Mouse (Mus musculus) lung, embryonic 15.5 days (tissue): ENCODE data around the gene Rpl31. TPM values are rescaled to one million over a fixed set of nuclear protein-coding genes. Genes with fewer than 3 reads are reported as not detected.

Experiments
- ATAC-seq: fragments of 200-750 bp; cut with Nextera tagmentation; 2 replicates; pipeline ENCODE4 v1.8.0; 2017; ENCODE audit warnings: moderate number of reproducible peaks, borderline replicate concordance; ENCODE audit not compliant: low FRiP score, low TSS enrichment; ENCODE audit errors: extremely low read depth
- H3K27ac ChIP-seq: fragments of 300-500 bp; sonication (generic); 2 replicates; pipeline ENCODE4 v1.5.1; 2015; ENCODE audit warnings: moderate library complexity, mild to moderate bottlenecking, inconsistent platforms
- H3K27me3 ChIP-seq: fragments of 300-500 bp; sonication (generic); 2 replicates; pipeline ENCODE4 v1.6.1; 2015; ENCODE audit warnings: inconsistent platforms
- H3K36me3 ChIP-seq: fragments of 300-500 bp; sonication (generic); 2 replicates; pipeline ENCODE4 v1.6.1; 2015; ENCODE audit warnings: inconsistent platforms
- H3K4me1 ChIP-seq: fragments of 300-500 bp; sonication (generic); 2 replicates; pipeline ENCODE4 v1.6.1; 2015; ENCODE audit warnings: inconsistent platforms
- H3K4me2 ChIP-seq: fragments of 300-500 bp; sonication (generic); 2 replicates; pipeline ENCODE4 v1.6.1; 2015; ENCODE audit warnings: inconsistent platforms, mild to moderate bottlenecking, moderate library complexity
- H3K4me3 ChIP-seq: fragments of 300-500 bp; sonication (generic); 2 replicates; pipeline ENCODE4 v1.5.1; 2015; ENCODE audit warnings: mild to moderate bottlenecking, inconsistent platforms
- H3K9ac ChIP-seq: fragments of 300-500 bp; sonication (generic); 2 replicates; pipeline ENCODE4 v1.6.1; 2015; ENCODE audit warnings: inconsistent platforms
- H3K9me3 ChIP-seq: fragments of 300-500 bp; sonication (generic); 2 replicates; pipeline ENCODE4 v1.6.1; 2016; ENCODE audit warnings: inconsistent platforms
- WGBS: fragments of 180-500 bp; shearing (Covaris S2); methylation state at CpG from one replicate; pipeline ENCODE4 v1.1.7; 2015; 5-methylcytosine and 5-hydroxymethylcytosine counted together
- polyA plus RNA-seq: library from polyadenylated mRNA; unstranded; fragments of >200 nt; fragmentation: Nextera tagmentation; extraction: Ambion mirVana; gene quantifications from 2 replicates; pipeline ENCODE4 v1.2.1, GENCODE M21; 2015

Rpl31 gene
- polyA plus RNA-seq, 1 experiment from 2014 or later: 454 TPM

DNA sequence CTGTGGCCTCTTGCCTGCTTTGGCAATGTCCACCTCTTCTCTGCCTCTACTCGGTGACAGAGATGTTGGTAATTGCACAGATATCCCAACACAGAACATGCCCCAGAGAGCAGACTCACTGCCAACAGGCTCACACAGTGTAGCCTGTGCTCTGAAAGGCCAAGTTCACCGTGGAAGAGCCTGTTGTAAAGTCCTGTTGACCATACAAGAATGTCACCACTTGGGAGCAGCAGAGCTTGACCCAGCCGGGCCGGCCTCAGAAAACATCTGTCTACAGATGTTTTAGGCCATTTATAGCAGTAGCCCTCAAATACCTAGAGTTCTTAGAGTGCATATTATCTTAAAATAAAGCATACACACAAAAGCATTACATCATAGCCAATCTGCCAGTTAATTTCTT is 39.5 kb downstream of the Rpl31 start:
- Histone ChIP-seq H3K9me3 (no peaks in the 10 kb centered on the region), H3K36me3 (no peaks in the 10 kb centered on the region), H3K9ac (no peak overlapping the region), H3K27me3 (no peaks in the 10 kb centered on the region), H3K27ac (no peak overlapping the region), H3K4me3 (no peak overlapping the region), H3K4me2 (no peak overlapping the region), H3K4me1 (peaks cover 21% of the 10 kb centered on the region)
- ATAC-seq: no peak
- 58% methylated on average over 4 of the region's 4 CpGs for WGBS

DNA sequence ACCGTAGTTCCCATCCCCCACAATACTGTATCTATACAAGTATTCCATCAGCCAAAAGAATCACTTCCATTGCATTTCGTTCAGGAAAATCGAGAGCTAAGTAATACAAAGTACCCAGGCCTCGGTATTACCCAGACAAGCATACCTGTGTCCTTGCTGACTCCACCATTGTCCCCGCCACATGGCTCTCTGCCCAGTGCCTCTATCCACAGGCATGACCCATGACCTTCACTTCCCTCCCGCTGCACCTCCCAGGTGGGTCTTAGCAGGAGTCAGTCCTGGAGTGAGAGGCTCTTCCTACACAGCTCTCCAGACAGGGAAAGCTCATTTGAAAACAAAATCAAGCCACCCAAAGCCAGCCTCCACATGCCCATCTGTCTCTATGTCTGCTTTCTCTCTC is 40.5 kb downstream of the Rpl31 start:
- Histone ChIP-seq H3K27me3 (no peaks in the 10 kb centered on the region), H3K9me3 (no peaks in the 10 kb centered on the region), H3K4me2 (no peak overlapping the region), H3K27ac (0 out of 2 replicates have a peak overlapping the region, but pooled peaks have one; percentile 22), H3K4me1 (peaks cover 21% of the 10 kb centered on the region), H3K4me3 (no peak overlapping the region), H3K36me3 (no peaks in the 10 kb centered on the region), H3K9ac (no peak overlapping the region)
- WGBS: 75% methylated on average over 6 of the region's 6 CpGs
- ATAC-seq: no peak

DNA sequence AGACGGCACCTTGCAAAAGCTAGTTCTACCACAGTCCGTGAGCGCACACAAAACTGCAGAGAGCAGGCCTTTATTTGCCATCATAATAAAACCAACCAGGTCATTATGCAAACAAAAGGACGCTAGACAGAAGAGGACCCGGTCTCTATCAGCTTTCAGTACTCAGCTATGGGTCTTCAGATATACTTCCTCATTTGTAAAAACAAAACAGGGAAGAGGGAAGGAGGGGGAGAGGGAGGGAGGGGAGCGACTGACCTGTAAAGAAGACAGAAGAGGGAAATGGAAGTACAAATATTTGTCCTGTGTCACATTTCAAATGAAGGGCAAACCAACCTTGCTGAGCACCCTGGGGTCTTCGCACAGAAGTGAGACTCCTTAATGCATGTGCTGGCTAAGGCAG is 41.0 kb downstream of the Rpl31 start:
- no peak for ATAC-seq
- Histone ChIP-seq H3K9ac (no peak overlapping the region), H3K36me3 (no peaks in the 10 kb centered on the region), H3K4me3 (no peak overlapping the region), H3K27ac (0 out of 2 replicates have a peak overlapping the region, but pooled peaks have one; percentile 22), H3K9me3 (no peaks in the 10 kb centered on the region), H3K4me1 (peaks cover 21% of the 10 kb centered on the region), H3K4me2 (no peak overlapping the region), H3K27me3 (no peaks in the 10 kb centered on the region)
- 44% methylated on average over 7 of the region's 7 CpGs for WGBS

DNA sequence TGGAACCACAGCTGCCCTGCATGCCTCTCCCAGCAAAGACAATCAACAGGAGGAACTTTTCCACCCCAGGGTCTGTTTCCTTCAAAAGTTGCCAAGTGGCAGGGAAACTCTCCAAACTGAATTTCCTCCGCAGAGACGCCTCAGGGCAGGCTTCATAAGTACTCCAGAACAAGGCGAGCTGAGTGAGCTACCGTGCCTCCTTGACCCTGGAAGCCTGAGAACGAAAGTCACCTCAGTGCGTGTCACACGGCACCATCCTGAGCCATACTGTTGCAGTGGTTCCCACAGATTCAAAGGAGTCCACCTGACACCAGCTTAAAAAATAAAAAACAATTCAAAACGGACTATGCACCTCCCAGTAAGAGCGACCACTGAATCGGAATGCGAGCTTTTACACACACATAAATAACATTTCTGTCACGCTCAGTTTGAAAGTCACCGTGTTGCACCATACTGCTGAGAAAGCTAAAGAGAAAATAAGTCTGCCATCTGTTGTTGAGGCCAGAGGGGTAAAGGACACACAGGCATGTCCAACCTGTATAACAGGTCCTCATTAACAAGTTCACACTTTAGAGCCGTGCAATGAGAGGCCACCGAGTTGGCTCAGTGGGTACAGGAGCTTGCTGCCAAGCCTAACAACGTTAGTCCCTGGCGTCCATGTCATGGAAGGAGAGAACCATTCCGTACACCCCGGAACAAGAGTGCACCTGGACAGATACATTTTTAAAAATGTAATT is 42.6 kb downstream of the Rpl31 start:
- Histone ChIP-seq H3K4me3 (no peak overlapping the region), H3K9me3 (no peaks in the 10 kb centered on the region), H3K27me3 (no peaks in the 10 kb centered on the region), H3K9ac (no peak overlapping the region), H3K4me2 (no peak overlapping the region), H3K27ac (peak overlapping the region; percentile 20; the same call in 1 of the 2 replicates), H3K36me3 (no peaks in the 10 kb centered on the region), H3K4me1 (peaks cover 21% of the 10 kb centered on the region)
- WGBS: 61% methylated on average over 19 of the region's 19 CpGs
- ATAC-seq: no peak

DNA sequence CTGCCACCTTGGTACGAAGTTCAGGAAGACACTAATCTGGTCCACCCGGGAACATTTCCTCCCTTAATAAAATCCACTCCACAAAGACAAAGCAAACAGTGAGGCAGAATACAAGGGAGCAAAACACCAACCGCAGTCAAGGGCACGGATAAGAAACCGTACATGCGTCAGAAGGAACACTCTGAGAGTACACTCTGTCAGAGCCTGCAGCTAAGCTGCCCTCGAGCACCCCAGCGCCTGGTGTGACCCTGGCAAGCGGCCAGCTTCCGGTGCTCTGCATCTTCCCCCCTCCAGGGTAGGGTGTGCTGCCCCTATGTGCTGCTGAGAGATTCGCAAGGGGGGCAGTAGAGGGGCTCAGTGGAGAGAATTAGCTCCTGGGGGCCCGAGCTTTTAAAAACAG is 50.2 kb downstream of the Rpl31 start:
- peak overlapping the region; percentile 7; the same call in 1 of the 2 replicates for H3K4me2 ChIP-seq
- H3K36me3 ChIP-seq: no peaks in the 10 kb centered on the region
- peaks cover 10% of the 10 kb centered on the region; the same call in 1 of the 2 replicates for H3K4me1 ChIP-seq
- peak overlapping the region; percentile 46 for H3K27ac ChIP-seq
- peak; percentile 52 for ATAC-seq
- no peak overlapping the region for H3K9ac ChIP-seq
- no peak overlapping the region for H3K4me3 ChIP-seq
- no peaks in the 10 kb centered on the region for H3K9me3 ChIP-seq
- no peaks in the 10 kb centered on the region for H3K27me3 ChIP-seq
- WGBS: 9% methylated on average over 12 of the region's 12 CpGs

DNA sequence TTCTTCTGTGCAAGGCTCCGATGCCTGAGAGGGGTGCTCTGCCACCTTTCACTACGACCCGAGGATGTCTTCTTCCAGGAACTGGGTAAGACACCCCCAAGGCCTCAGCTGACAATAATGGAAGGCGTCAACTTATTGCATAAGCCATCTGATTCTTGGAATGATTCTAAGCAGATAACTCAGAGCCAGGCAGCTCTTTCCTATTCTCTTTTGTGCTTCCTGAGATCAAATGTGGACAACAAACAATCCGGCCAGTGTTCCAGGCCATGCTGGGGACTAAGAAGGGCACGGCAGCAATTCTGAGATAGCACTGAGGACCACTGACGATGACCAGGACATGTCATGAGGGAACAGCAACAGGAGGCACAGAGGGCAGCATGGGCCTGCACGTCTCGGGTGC is 51.2 kb downstream of the Rpl31 start:
- Histone ChIP-seq H3K36me3 (no peaks in the 10 kb centered on the region), H3K4me3 (no peak overlapping the region), H3K4me2 (no peak overlapping the region), H3K27me3 (no peaks in the 10 kb centered on the region), H3K4me1 (peaks cover 10% of the 10 kb centered on the region; the same call in 1 of the 2 replicates), H3K9ac (no peak overlapping the region), H3K9me3 (no peaks in the 10 kb centered on the region), H3K27ac (no peak overlapping the region)
- 74% methylated on average over 9 of the region's 9 CpGs for WGBS
- no peak for ATAC-seq

DNA sequence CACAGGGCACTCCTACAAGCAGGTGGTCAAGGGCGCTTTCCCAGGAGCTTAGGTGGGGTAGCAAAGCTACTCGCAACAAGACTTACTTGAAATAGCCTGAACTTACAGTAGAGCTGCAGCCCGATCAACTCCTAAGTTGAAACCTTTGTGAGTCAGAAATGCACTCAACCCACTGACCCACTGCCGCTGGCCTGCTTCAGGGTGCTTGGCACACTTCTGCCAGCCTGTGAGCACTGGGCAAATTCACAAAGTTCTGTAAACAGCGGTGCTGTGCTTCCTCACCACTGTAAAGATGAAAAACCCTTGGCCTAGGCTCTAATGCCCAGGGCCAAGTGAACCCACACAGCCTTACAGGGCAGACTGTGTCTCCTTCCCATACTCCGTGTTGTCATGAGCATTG is 53.3 kb downstream of the Rpl31 start:
- 84% methylated on average over 6 of the region's 6 CpGs for WGBS
- no peak for ATAC-seq
- H3K4me3 ChIP-seq: no peak overlapping the region
- no peak overlapping the region for H3K4me2 ChIP-seq
- no peak overlapping the region for H3K27ac ChIP-seq
- H3K4me1 ChIP-seq: peaks cover 20% of the 10 kb centered on the region; the same call in 1 of the 2 replicates
- no peak overlapping the region for H3K9ac ChIP-seq
- no peaks in the 10 kb centered on the region for H3K36me3 ChIP-seq
- H3K9me3 ChIP-seq: no peaks in the 10 kb centered on the region
- no peaks in the 10 kb centered on the region for H3K27me3 ChIP-seq

Other genes with a start within 250 kb of the Rpl31 start
- 1.1 and 1.5 TPM in 2 replicates for gene Npas2, start 174.1 kb upstream of the Rpl31 start, polyA plus RNA-seq
- gene Tbc1d8, start 110.9 kb downstream of the Rpl31 start, polyA plus RNA-seq: 10.6 and 13.4 TPM in 2 replicates
- 21.2 and 21.5 TPM in 2 replicates for gene Cnot11, start 167.2 kb downstream of the Rpl31 start, polyA plus RNA-seq
- gene Rnf149, start 209.6 kb downstream of the Rpl31 start, polyA plus RNA-seq: 28.8 and 30.7 TPM in 2 replicates